Mouse (Mus musculus): ENCODE data around the gene Nusap1. TPM values are rescaled to one million over a fixed set of nuclear protein-coding genes. Genes with fewer than 3 reads are reported as not detected.

Gene Nusap1
- 25.0 and 29.0 TPM in 2 replicates for total RNA-seq (2012; rRNA removed)
- total RNA-seq (2014; rRNA removed): 92.7 and 107 TPM in 2 replicates
- 39.9 and 41.1 TPM in 2 replicates for polyA plus RNA-seq (2012; ENCODE audit: insufficient read length, low read depth)

DNA sequence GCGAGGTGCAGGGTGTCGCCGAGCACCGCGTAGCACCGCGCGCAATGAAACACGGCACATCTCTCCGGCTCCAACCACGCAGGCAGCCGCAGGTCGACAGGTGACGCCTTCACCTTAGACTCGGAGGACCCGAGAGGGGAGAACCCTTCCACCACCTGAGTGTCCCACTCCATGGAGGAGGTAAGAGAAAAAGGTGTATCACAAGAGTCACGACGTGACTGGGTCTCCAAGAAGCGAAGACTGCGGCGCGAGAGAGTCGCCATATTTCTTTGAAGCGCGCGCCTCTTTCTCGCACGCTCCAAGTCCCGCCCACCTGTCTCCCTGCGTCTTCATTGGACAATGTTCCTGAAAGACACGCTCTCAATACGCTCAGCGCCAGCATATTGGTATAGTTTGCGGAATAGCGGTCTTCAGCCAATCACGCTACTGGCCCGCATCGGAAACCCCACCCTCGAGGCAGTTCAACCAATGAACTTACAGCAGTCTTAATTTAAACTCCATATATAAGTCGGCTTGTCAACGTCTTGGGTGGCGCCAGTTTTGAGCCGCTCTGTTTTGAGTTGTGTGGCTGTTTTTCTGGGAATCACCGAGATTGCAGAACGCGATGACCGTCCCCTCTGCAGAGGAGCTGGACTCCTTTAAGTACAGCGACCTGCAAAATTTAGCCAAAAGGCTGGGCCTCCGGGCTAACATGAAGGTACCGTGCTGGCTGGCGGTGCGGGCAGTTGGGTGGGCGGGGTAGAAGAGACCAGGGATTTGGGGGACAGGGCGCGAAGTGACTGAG is at the start of gene Nusap1, which contains the start of gene Oip5:
Gene Nusap1, plus strand, starts transcription at position 100 of the 784 bp plus-strand sequence.
Gene Oip5, minus strand, starts transcription at position 271 of the 784 bp plus-strand sequence.
- peak; percentile 99 for DNase-seq (ENCODE audit: extremely low read depth)
- no peaks in the 10 kb centered on the region for H3K9me3 ChIP-seq (replicated peaks; ENCODE audit: low read length)
- H3K27me3 ChIP-seq (replicated peaks): no peaks in the 10 kb centered on the region
- peak within 1 kb of the TSS; percentile 69 for H3K9ac ChIP-seq (ENCODE audit: insufficient read depth, low read depth)
- peak within 1 kb of the TSS; percentile 66 for H3K4me2 ChIP-seq (ENCODE audit: insufficient read depth, low read depth, poor library complexity, severe bottlenecking)
- dilution Hi-C loops (cut with MboI; ENCODE audit: extremely low pct_ligation_motif_present, extremely low pct_unique_long_range_greater_than_20kb, low sequenced_read_pairs): no loop called here
- in situ Hi-C loops (cut with MboI; ENCODE audit: low pct_ligation_motif_present, low pct_unique_long_range_greater_than_20kb, low sequenced_read_pairs): no loop called here
- peak within 1 kb of the TSS; percentile 75 for H3K27ac ChIP-seq (ENCODE audit: insufficient read depth, low read depth)
- H3K4me1 ChIP-seq (ENCODE audit: control insufficient read depth in 1 of 2, insufficient read depth in 2 of 2): peaks cover 2 to 21% of the 10 kb centered on the region in 2 experiments; a peak in 2 of 4 replicates
- H3K36me3 ChIP-seq (replicated peaks in 1 of 2; ENCODE audit: control insufficient read depth in 1 of 2, insufficient read depth in 1 of 2, low read length in 1 of 2): peaks cover 2 to 15% of the 10 kb centered on the region in 2 experiments
- peak; percentile 90 for TF ChIP-seq E2F4 (IDR thresholded peaks at IDR 0.05; ENCODE audit: insufficient replicate concordance, low read depth, low read length)
- peak; percentile 51; the same call in 1 of the 2 replicates for TF ChIP-seq IRF4 (IDR thresholded peaks at IDR 0.05; ENCODE audit: low read depth, low read length)
- TF ChIP-seq ZKSCAN1 (IDR thresholded peaks at IDR 0.05; ENCODE audit: borderline replicate concordance, low read depth, low read length): no peak
- TF ChIP-seq CTCF (conservative IDR thresholded peaks at IDR 0.05 in 1 of 2, IDR thresholded peaks at IDR 0.05 in 1 of 2; ENCODE audit: low read depth in 2 of 2, low read length in 2 of 2): no peak
- no peak for TF ChIP-seq ETS1 (conservative IDR thresholded peaks at IDR 0.05; ENCODE audit: low read depth, low read length)
- TF ChIP-seq SMC3 (IDR thresholded peaks at IDR 0.05; ENCODE audit: low read depth, low read length): no peak
- TF ChIP-seq SIN3A (IDR thresholded peaks at IDR 0.05; ENCODE audit: low read length): peak; percentile 96
- no peak for TF ChIP-seq UBTF (IDR thresholded peaks at IDR 0.05; ENCODE audit: low read depth, low read length)
- TF ChIP-seq MXI1 (IDR thresholded peaks at IDR 0.05; ENCODE audit: low read depth, low read length): peak; percentile 92
- peak; percentile 94 for TF ChIP-seq POLR2A (IDR thresholded peaks at IDR 0.05; ENCODE audit: low read depth, low read length)
- TF ChIP-seq CHD1 (IDR thresholded peaks at IDR 0.05; ENCODE audit: low read depth, low read length): no peak
- TF ChIP-seq RCOR1 (conservative IDR thresholded peaks at IDR 0.05; ENCODE audit: low read depth, low read length): no peak
- TF ChIP-seq ZNF384 (IDR thresholded peaks at IDR 0.05; ENCODE audit: low read depth, low read length): no peak
- peak; percentile 80 for TF ChIP-seq ELF1 (IDR thresholded peaks at IDR 0.05; ENCODE audit: low read depth, low read length)
- TF ChIP-seq ZC3H11A (IDR thresholded peaks at IDR 0.05; ENCODE audit: low read depth, low read length): no peak
- peak; percentile 86 for TF ChIP-seq NELFE (IDR thresholded peaks at IDR 0.05; ENCODE audit: low read depth, low read length)
- TF ChIP-seq EP300 (IDR thresholded peaks at IDR 0.05; ENCODE audit: low read length): no peak
- no peak for TF ChIP-seq USF1 (IDR thresholded peaks at IDR 0.05; ENCODE audit: low read depth, low read length)
- no peak for TF ChIP-seq USF2 (conservative IDR thresholded peaks at IDR 0.05; ENCODE audit: low read depth, low read length)
- TF ChIP-seq TCF12 (IDR thresholded peaks at IDR 0.05; ENCODE audit: low read depth, low read length): peak; percentile 79
- TF ChIP-seq PAX5 (IDR thresholded peaks at IDR 0.05; ENCODE audit: low read length): no peak
- TF ChIP-seq BHLHE40 (IDR thresholded peaks at IDR 0.05; ENCODE audit: low read depth, low read length): peak; percentile 42; the same call in 1 of the 2 replicates
- 0 out of 2 replicates have a peak, but pooled peaks have one; percentile 42 for TF ChIP-seq KAT2A (IDR thresholded peaks at IDR 0.05; ENCODE audit: insufficient replicate concordance, low read length)
- TF ChIP-seq CHD2 (IDR thresholded peaks at IDR 0.05; ENCODE audit: low read length): peak; percentile 92
- TF ChIP-seq MEF2A (IDR thresholded peaks at IDR 0.05; ENCODE audit: borderline replicate concordance, low read depth, low read length): 0 out of 2 replicates have a peak, but pooled peaks have one; percentile 30
- TF ChIP-seq GABPA (IDR thresholded peaks at IDR 0.05; ENCODE audit: insufficient replicate concordance, low read depth, low read length): no peak
- TF ChIP-seq JUN (IDR thresholded peaks at IDR 0.05; ENCODE audit: insufficient read depth, low read depth, low read length): no peak
- TF ChIP-seq ZMIZ1 (IDR thresholded peaks at IDR 0.05; ENCODE audit: low read depth, low read length): peak; percentile 89
- TF ChIP-seq HCFC1 (IDR thresholded peaks at IDR 0.05; ENCODE audit: low read depth, low read length): peak; percentile 65
- TF ChIP-seq POLR2AphosphoS2 (IDR thresholded peaks at IDR 0.05; ENCODE audit: low read depth, low read length): peak; percentile 70; the same call in 1 of the 2 replicates
- peak; percentile 78; the same call in 1 of the 2 replicates for TF ChIP-seq MAX (IDR thresholded peaks at IDR 0.05; ENCODE audit: low read length)
- peak; percentile 97 for TF ChIP-seq TBP (conservative IDR thresholded peaks at IDR 0.05; ENCODE audit: low read depth, low read length)
- peak; percentile 65 for TF ChIP-seq NRF1 (IDR thresholded peaks at IDR 0.05; ENCODE audit: low read depth, low read length)
- TF ChIP-seq MAFK (IDR thresholded peaks at IDR 0.05; ENCODE audit: insufficient replicate concordance, low read length): no peak
- no peak for TF ChIP-seq MAZ (IDR thresholded peaks at IDR 0.05; ENCODE audit: low read depth, low read length)
- TF ChIP-seq RAD21 (IDR thresholded peaks at IDR 0.05; ENCODE audit: low read depth, low read length): no peak
- peak; percentile 76; the same call in 1 of the 2 replicates for TF ChIP-seq MYC (IDR thresholded peaks at IDR 0.05; ENCODE audit: low read depth, low read length)
- no peak for TF ChIP-seq JUND (conservative IDR thresholded peaks at IDR 0.05; ENCODE audit: low read depth, low read length)
- H3K4me3 ChIP-seq (replicated peaks in 1 of 3; ENCODE audit: low read depth in 2 of 3, low read length in 2 of 3, poor library complexity in 1 of 3): peak within 1 kb of the TSS; percentile 66 to 88 (median 86)
- H3K79me2 ChIP-seq (replicated peaks; ENCODE audit: control insufficient read depth, extremely low read depth, insufficient read depth, poor library complexity, severe bottlenecking): peaks cover 38% of the 10 kb centered on the region
